Mouse (Mus musculus): ENCODE results near the gene Fmo5. TPM values are rescaled to one million over a fixed set of nuclear protein-coding genes. Genes with fewer than 3 reads are reported as not detected.

The Fmo5 gene
- polyA plus RNA-seq, 1 experiment: 2.3 TPM

- Histone ChIP-seq H3K4me1 (ENCODE audit: control insufficient read depth, insufficient read depth, low read length) (no peaks in the 10 kb centered on the region), H3K4me3 (replicated peaks; ENCODE audit: insufficient read depth, low read depth, low read length) (no peak overlapping the region), H3K27ac (ENCODE audit: insufficient read depth, low read length) (no peak overlapping the region), H3K27me3 (ENCODE audit: control insufficient read depth, insufficient read depth, low read length) (no peaks in the 10 kb centered on the region)
- TF ChIP-seq CTCF (IDR thresholded peaks at IDR 0.05; ENCODE audit: borderline replicate concordance, insufficient read depth, low read depth, low read length) (no peak), POLR2A (IDR thresholded peaks at IDR 0.05; ENCODE audit: borderline replicate concordance, insufficient read depth, low read length) (no peak)
- WGBS: 43% methylated on average over 3 of the region's 3 CpGs
- DNase-seq: no peak
Measured at GRCm38 (mm10) chr3:97634288-97634761, 5.7 kb downstream of the Fmo5 start.

GRCm38 (mm10) chr3:97641396-97641795 lies 12.8 kb downstream of the Fmo5 start:
- TF ChIP-seq CTCF (IDR thresholded peaks at IDR 0.05; ENCODE audit: borderline replicate concordance, insufficient read depth, low read depth, low read length) (no peak), POLR2A (IDR thresholded peaks at IDR 0.05; ENCODE audit: borderline replicate concordance, insufficient read depth, low read length) (no peak)
- WGBS: 83% methylated on average over 4 of the region's 4 CpGs
- no peaks in the 10 kb centered on the region for H3K4me1 ChIP-seq (ENCODE audit: control insufficient read depth, insufficient read depth, low read length)
- no peak for DNase-seq
- no peak overlapping the region for H3K4me3 ChIP-seq (replicated peaks; ENCODE audit: insufficient read depth, low read depth, low read length)
- no peak overlapping the region for H3K27ac ChIP-seq (ENCODE audit: insufficient read depth, low read length)
- H3K27me3 ChIP-seq (ENCODE audit: control insufficient read depth, insufficient read depth, low read length): no peaks in the 10 kb centered on the region

GRCm38 (mm10) chr3:97642001-97642400 lies 13.4 kb downstream of the Fmo5 start:
- H3K27me3 ChIP-seq (ENCODE audit: control insufficient read depth, insufficient read depth, low read length): no peaks in the 10 kb centered on the region
- TF ChIP-seq CTCF (IDR thresholded peaks at IDR 0.05; ENCODE audit: borderline replicate concordance, insufficient read depth, low read depth, low read length): no peak
- TF ChIP-seq POLR2A (IDR thresholded peaks at IDR 0.05; ENCODE audit: borderline replicate concordance, insufficient read depth, low read length): no peak
- no peaks in the 10 kb centered on the region for H3K4me1 ChIP-seq (ENCODE audit: control insufficient read depth, insufficient read depth, low read length)
- DNase-seq: no peak
- no peak overlapping the region for H3K27ac ChIP-seq (ENCODE audit: insufficient read depth, low read length)
- 89% methylated on average over 9 of the region's 9 CpGs for WGBS
- H3K4me3 ChIP-seq (replicated peaks; ENCODE audit: insufficient read depth, low read depth, low read length): no peak overlapping the region

- Histone ChIP-seq H3K4me3 (replicated peaks; ENCODE audit: insufficient read depth, low read depth, low read length) (no peak overlapping the region), H3K27ac (ENCODE audit: insufficient read depth, low read length) (no peak overlapping the region), H3K4me1 (ENCODE audit: control insufficient read depth, insufficient read depth, low read length) (no peaks in the 10 kb centered on the region), H3K27me3 (ENCODE audit: control insufficient read depth, insufficient read depth, low read length) (no peaks in the 10 kb centered on the region)
- no peak for DNase-seq
- no peak for TF ChIP-seq CTCF (IDR thresholded peaks at IDR 0.05; ENCODE audit: borderline replicate concordance, insufficient read depth, low read depth, low read length)
- TF ChIP-seq POLR2A (IDR thresholded peaks at IDR 0.05; ENCODE audit: borderline replicate concordance, insufficient read depth, low read length): no peak
- 28% methylated on average over 1 of the region's 1 CpGs for WGBS
Measured at GRCm38 (mm10) chr3:97648518-97648917, 19.9 kb downstream of the Fmo5 start.

GRCm38 (mm10) chr3:97649022-97649421 lies 20.4 kb downstream of the Fmo5 start:
- no peak for TF ChIP-seq POLR2A (IDR thresholded peaks at IDR 0.05; ENCODE audit: borderline replicate concordance, insufficient read depth, low read length)
- no peak for TF ChIP-seq CTCF (IDR thresholded peaks at IDR 0.05; ENCODE audit: borderline replicate concordance, insufficient read depth, low read depth, low read length)
- DNase-seq: no peak
- 77% methylated on average over 3 of the region's 3 CpGs for WGBS
- H3K4me3 ChIP-seq (replicated peaks; ENCODE audit: insufficient read depth, low read depth, low read length): no peak overlapping the region
- H3K27ac ChIP-seq (ENCODE audit: insufficient read depth, low read length): no peak overlapping the region
- H3K4me1 ChIP-seq (ENCODE audit: control insufficient read depth, insufficient read depth, low read length): no peaks in the 10 kb centered on the region
- no peaks in the 10 kb centered on the region for H3K27me3 ChIP-seq (ENCODE audit: control insufficient read depth, insufficient read depth, low read length)

- H3K27ac ChIP-seq (ENCODE audit: insufficient read depth, low read length): no peak overlapping the region
- DNase-seq: no peak
- TF ChIP-seq POLR2A (IDR thresholded peaks at IDR 0.05; ENCODE audit: borderline replicate concordance, insufficient read depth, low read length): no peak
- TF ChIP-seq CTCF (IDR thresholded peaks at IDR 0.05; ENCODE audit: borderline replicate concordance, insufficient read depth, low read depth, low read length): no peak
- no peaks in the 10 kb centered on the region for H3K27me3 ChIP-seq (ENCODE audit: control insufficient read depth, insufficient read depth, low read length)
- WGBS: 75% methylated on average over 6 of the region's 6 CpGs
- H3K4me3 ChIP-seq (replicated peaks; ENCODE audit: insufficient read depth, low read depth, low read length): no peak overlapping the region
- no peaks in the 10 kb centered on the region for H3K4me1 ChIP-seq (ENCODE audit: control insufficient read depth, insufficient read depth, low read length)
Measured at GRCm38 (mm10) chr3:97649469-97649868, 20.9 kb downstream of the Fmo5 start.

- WGBS: 83% methylated on average over 10 of the region's 10 CpGs
- H3K4me3 ChIP-seq (replicated peaks; ENCODE audit: insufficient read depth, low read depth, low read length): no peak overlapping the region
- TF ChIP-seq POLR2A (IDR thresholded peaks at IDR 0.05; ENCODE audit: borderline replicate concordance, insufficient read depth, low read length) (no peak), CTCF (IDR thresholded peaks at IDR 0.05; ENCODE audit: borderline replicate concordance, insufficient read depth, low read depth, low read length) (no peak)
Measured at GRCm38 (mm10) chr3:97651604-97652003, 23.0 kb downstream of the Fmo5 start.

GRCm38 (mm10) chr3:97653781-97654180 lies 25.2 kb downstream of the Fmo5 start:
- no peaks in the 10 kb centered on the region for H3K27me3 ChIP-seq (ENCODE audit: control insufficient read depth, insufficient read depth, low read length)
- TF ChIP-seq CTCF (IDR thresholded peaks at IDR 0.05; ENCODE audit: borderline replicate concordance, insufficient read depth, low read depth, low read length): no peak
- TF ChIP-seq POLR2A (IDR thresholded peaks at IDR 0.05; ENCODE audit: borderline replicate concordance, insufficient read depth, low read length): no peak
- WGBS: 93% methylated on average over 5 of the region's 5 CpGs
- no peak overlapping the region for H3K27ac ChIP-seq (ENCODE audit: insufficient read depth, low read length)
- H3K4me1 ChIP-seq (ENCODE audit: control insufficient read depth, insufficient read depth, low read length): no peaks in the 10 kb centered on the region
- no peak for DNase-seq
- H3K4me3 ChIP-seq (replicated peaks; ENCODE audit: insufficient read depth, low read depth, low read length): no peak overlapping the region

More at GRCm38 (mm10) chr3:97651604-97652003, 23.0 kb downstream of the Fmo5 start:
- H3K27ac ChIP-seq (ENCODE audit: insufficient read depth, low read length): no peak overlapping the region
- H3K4me1 ChIP-seq (ENCODE audit: control insufficient read depth, insufficient read depth, low read length): no peaks in the 10 kb centered on the region
- no peaks in the 10 kb centered on the region for H3K27me3 ChIP-seq (ENCODE audit: control insufficient read depth, insufficient read depth, low read length)
- DNase-seq: no peak

Measured in cerebellum, adult 2 months (tissue).